Mouse (Mus musculus) right cerebral cortex, postnatal 4 days (tissue): ENCODE measurements around the gene Tsr2.

ENCODE experiments used
- DNase-seq: peaks from one replicate; pipeline ENCODE4 v3.0.0-alpha.2; 2022

Gene Tsr2

DNA sequence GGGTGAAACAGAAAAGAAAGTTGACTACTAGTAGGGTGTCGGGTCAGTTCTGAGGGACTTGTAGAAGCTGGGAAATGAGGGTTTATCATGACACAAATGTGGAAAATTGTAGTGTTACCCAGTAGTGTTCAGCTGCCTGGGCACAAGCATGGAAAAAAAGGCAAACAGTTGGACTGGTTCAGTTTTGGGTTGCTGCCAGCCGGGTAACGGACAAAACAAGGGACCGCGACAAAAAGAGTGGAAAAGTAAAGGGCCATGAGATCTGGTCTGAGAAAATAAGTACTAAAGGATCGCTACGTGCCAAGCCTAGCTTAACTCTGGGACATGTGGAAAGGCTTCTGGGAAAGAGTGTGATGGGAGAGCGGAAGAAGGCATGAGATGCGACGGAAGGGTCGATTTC, 50.0 kb downstream of the Tsr2 start:
- peak; percentile 29 for DNase-seq

DNA sequence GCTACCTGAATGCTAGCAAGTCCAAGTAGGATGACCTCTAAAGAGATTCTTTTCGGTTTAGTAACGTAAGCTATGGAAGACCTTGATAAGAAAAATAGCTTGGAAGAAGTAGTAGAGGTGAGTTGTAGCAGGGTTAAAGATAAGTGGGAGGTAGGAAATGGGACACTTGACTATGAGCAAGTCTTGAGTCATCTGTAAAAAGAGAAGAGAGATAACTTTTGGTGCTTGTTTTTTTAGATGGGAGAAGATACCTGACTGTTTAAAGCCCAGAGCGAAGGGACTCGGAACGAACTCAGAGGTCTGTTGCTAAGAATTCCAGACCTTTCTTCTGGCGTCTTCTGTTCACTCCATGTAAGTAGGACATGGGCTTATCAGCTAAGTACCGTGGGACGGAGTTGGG, 50.5 kb downstream of the Tsr2 start, which contains the start of gene Fgd1:
Gene Fgd1, plus strand, starts transcription at position 301 of the 400 bp plus-strand sequence.
- no peak for DNase-seq

DNA sequence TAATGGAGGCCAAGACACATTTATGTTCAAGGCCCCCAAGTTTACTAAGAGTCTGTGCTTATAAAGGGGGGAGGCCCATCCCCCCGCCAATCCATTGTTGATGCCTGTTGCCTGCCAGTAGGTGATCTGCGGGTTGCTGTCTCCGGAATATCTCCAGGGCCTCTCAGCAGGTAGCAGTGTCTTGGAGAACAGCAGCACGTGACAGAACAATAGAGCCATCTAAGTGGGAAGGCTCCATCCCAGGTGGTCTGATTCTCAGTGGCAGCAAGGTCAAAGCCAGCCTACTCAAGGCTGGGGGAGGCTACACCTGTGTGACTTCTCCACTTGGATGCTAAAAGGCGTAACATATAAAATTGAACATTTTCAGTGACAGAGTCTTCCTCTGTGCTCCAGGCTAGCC, 55.1 kb downstream of the Tsr2 start:
- DNase-seq = no peak
